Mouse (Mus musculus) mouse trophoblast stem cell (cell line): ENCODE data around the gene Mrgbp.

Source experiments
- in situ Hi-C, 2 experiments: fragments of 300-500 bp; cut with MseI, MboI; formaldehyde crosslinking; loops; 2 replicates in 1 of 2; 3 replicates in 1 of 2; pipeline ENCODE4 v1.15.1; 2025

The Mrgbp gene

DNA sequence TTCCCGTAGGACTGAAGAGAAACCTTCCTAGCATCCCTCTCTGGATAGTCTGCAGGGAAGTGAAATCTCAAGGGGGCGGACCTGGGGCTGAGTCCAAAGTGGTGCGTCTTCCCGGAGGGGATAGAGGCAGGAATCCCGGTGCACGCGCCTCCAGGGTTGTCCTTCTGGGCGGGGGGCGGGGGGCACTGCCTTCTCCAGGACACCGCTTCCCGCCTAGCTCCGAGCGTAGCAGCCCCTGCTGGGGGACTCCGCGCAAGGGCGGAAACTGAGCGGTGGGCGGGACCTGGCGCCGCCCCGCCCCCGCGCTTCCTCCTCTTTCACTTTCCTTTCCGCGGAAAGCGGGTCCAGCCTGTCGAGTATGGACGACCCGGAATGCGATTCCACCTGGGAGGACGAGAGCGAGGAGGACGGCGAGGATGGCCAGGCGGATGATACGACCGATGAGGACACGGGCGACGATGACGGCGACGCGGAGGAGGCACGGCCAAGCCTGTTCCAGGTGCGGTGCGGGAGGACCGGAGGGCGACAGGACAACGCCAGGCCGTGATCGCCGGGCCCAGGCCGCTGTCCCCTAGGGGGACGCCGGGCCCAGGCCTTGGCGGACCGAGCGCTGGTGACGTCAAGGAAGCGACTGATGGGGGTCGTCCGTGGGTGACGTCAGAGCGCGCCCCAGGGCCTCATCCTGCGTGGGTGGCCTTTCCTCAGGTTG lies 8.2 kb downstream of the Mrgbp start, which contains the start of gene Ogfr:
Gene Ogfr (plus strand): TSS at position 123 of the 709 bp plus-strand sequence.
- in situ Hi-C loops = no loop called here

DNA sequence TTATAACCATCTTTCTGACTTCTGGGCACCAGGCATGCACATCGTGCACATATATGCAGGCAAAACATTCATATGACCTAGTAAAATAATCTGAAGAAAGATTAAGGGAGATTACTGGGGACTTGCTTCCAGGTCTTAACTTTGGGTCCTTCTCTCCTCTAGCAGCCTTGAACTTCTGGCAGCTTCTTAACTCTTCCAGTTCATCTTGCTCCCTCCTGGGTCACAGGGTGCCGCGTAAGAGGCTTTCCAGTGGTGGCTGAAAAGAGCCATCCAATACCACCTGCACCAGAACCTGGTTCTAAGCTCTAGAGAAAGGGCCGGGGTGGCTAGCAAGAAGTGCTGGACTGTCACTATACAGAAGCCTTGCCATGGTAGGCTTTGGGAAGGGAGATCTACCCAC lies 16.4 kb downstream of the Mrgbp start, which contains the start of gene Col9a3:
Gene Col9a3 (plus strand): TSS at position 301 of the 400 bp plus-strand sequence.
- in situ Hi-C loops = no loop called here

DNA sequence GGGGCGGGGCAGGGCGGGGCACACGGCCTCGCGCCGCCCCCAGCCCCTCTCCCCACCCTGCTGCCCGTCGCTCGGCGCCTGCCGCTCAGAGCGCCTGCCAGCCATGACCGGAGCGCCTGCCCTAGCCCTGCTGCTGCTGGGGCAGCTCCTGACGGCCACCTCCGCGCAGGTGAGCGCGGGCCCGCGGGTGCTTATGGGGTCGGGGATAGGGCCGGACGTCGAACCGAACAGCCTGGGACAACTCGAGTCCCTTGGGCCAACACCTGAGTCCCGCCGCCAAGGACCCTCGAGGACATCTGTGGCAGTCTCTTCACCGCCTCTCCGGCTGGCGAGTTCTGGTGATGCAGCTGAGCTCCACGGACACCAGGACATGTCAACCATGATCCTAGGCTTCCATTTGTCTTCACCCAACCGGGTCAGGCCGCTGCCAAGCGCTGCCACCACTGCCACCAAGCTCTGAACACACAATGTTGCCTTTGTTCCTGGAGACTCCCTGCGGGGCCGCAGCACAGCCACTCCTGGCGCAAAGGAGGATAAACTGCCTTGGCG lies 17.1 kb downstream of the Mrgbp start:
- in situ Hi-C loops = no loop called here

DNA sequence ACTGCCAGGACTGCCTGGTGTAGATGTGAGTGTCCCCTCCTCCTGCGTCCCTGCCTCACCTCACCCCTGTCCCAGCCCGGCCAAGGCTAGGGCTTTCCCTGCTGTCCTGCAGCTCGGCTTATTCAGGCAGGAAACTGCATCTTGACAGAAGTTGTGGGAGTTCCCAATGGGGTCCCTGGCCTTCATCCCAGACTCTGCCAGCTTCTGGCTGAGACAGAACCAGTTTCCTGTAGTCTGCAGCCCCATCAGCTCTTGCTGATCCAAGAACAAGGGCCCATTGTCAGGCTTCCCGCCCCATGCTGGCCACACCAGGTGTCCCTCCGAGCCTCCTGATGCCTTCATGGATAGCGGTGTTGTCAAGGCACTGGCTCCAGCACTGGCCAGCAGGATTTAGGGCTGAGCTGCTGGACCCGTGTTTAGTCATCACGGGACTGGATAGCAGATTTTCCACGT lies 19.5 kb downstream of the Mrgbp start:
- in situ Hi-C loops = no loop called here

DNA sequence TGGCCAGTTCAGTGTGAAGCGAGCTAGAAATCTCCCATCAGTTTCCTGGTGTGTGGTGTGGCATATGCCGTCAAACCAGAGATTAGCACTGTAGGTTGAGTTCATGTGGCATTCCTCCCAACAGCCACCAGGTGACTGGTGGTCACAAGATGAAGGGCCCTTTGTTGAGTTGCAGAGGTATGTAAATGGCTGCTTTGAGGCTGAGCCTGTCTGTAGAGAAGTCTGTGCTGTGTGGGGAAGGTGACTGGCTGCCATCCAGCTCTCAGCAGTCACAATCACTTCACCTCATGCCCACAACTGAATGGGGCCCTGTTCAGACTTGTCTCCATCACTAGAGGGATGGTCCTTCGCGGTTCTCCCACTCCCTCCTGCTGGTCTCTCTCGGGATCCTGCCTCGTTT lies 23.7 kb downstream of the Mrgbp start:
- in situ Hi-C loops = no loop called here

DNA sequence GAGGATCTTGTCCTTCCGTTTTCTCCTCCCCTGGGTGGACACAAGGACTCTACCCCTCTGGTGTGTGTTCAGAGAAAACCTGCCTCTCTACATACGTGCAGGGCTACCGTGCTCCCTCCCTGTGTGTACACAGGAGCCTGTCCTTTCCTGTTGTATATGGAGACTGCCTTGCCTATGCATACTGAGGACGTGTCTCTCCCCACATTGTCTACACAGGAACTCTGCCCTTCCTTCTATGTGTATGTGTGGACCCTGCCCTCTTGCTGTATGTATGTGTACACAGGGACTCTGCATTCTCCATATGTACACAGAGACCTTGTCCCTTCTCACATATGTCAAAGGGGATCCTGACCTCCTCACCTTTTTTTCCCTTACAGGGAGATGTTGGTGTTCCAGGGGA lies 29.2 kb downstream of the Mrgbp start:
- in situ Hi-C loops = no loop called here

DNA sequence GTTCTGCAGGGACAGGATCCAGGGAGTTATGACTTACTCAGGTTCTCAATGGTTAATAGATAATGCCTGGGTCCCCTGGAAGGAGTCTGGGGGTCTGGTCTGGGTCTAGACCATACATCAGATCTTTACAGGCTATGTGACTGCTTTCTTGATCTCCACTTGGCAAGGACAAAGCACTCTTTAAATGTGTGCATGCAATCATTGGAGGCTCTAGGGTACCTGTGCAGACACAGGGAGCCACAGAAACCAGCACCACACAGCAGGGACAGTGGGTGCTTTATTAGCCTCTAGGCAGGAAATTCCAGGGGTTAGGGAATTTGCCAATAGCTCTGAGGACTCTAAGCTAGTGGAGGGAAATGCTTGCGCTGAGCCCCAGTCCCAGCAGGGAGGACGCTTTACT lies 30.8 kb downstream of the Mrgbp start:
- in situ Hi-C loops = no loop called here
